Mouse (Mus musculus) frontal cortex, adult (tissue): Measurements from ENCODE around the gene Eif2b3.
A peak's percentile ranks its signal among the peaks of the same experiment; 100 is the strongest.

Experiments used
- ATAC-seq: cut with Nextera tagmentation; 2 replicates; pipeline ENCODE4 v1.9.2; 2017; ENCODE audit warnings: mild to moderate bottlenecking, moderate library complexity, mixed read lengths; ENCODE audit not compliant: low TSS enrichment

The Eif2b3 gene

DNA sequence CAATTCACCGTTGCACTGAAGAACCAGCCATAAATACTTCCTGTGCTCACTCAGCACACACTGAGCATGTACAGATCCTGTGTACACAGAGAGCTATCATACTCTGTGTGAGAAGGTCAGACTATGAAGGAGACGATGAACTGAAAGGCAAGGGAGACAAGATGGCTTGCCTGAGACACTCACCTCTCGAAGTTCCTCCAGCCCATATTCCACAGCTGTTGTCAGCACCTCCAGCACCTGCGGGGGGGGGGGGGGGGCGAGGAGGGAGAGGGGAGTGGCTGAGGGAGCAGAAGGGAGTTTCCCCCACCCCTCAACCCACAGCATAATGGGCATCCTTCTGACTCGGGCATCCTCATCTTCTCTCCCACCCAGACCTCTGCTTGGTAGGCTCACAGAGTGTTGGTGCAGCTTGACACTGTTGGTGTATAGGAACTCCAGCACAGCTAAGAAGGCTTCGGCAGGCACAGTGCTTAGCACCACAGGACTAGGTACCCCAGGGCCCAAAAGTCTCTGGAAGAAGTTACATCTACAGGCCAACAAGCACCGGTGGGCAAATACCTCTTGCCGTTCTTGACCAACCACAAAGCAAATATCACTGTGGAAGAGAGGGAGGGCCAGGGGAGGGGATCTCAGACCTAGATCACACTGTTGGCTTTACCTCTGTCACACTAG is 104.5 kb downstream of the Eif2b3 start:
- no peak for ATAC-seq

DNA sequence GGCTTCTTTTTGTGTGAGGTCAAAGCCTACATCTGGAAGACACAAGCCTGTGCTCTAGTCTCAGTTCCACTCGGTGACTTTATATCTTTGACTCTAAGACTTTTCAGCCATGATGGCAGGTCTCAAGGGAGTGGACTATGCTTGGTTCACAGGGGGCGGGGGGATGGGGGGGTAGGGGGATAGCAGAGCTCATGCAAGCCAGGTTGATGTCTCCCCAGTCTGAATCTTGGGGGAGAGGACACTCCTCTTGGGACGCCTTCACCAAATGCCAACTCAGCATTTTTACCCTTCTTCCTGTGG is 105.0 kb downstream of the Eif2b3 start:
- no peak for ATAC-seq

DNA sequence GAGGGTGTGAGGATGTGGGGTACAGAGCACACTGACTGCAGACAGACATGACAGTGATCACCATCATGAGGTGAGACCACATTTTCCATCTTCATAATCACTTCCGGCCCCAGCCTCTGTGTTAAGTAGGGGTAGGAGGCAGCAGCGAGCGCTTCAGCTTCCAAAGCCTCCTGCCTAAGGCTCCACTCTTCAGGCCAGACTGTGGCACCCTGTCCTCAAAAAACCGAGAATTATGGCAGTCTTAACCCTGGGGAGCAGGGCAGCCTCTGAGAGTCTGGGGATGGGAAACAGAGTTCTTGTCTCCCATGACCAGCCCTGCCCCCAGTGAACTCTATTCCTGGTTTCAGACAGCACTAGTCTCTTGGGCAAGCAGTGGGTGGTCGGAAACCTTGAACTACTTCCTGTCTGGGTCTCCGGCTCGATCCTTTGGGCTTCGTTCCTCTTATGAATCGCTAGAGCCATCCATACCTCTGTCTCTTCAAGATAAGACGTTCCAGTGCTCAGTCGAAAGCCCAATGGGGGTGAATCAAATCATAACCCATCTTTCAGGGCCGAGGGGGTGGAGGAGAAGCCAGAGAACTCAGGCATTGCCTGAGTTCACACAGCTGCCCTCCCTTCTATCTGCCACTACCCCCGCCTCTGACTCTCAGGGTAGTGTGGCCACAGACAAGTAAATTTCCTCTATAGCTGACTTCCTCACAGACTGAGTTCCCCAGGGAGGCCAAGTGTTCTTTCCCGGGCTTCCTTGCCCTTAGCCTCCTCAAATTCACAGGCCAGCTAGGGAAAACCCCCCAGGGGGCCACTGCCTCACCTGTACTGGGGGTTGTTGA is 105.5 kb downstream of the Eif2b3 start:
- no peak for ATAC-seq

DNA sequence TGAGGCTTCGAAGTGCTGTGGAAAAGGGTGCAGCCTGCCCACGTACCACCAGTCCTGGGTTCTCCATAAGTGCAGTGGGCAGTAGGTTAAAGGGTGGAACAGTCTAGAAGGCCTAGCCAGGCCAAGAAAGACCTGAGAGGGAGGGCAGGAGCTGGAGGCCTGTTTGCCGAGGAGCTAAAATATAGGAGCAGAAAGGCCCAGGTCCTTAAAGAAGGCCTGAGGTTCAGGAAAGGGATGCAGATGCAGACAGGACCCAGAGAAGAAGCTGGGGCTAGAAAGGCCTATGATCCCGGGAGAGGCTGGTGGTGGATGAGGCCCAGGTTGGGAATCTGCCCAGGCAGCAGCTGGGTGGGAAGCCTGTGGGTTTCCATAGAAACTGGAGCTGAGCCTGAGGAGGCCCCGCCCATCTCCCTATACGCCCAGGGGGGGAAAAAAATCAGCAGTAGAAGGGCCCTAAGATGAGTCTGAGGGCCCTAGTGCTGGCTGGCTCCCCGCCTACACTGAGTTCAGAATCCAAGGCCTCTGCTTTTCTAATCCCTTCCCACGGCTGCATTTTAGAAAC is 106.2 kb downstream of the Eif2b3 start, which contains the start of gene Btbd19:
TSS of gene Btbd19 (minus strand) at position 378 of the 562 bp plus-strand sequence.
- peak; percentile 43 for ATAC-seq

DNA sequence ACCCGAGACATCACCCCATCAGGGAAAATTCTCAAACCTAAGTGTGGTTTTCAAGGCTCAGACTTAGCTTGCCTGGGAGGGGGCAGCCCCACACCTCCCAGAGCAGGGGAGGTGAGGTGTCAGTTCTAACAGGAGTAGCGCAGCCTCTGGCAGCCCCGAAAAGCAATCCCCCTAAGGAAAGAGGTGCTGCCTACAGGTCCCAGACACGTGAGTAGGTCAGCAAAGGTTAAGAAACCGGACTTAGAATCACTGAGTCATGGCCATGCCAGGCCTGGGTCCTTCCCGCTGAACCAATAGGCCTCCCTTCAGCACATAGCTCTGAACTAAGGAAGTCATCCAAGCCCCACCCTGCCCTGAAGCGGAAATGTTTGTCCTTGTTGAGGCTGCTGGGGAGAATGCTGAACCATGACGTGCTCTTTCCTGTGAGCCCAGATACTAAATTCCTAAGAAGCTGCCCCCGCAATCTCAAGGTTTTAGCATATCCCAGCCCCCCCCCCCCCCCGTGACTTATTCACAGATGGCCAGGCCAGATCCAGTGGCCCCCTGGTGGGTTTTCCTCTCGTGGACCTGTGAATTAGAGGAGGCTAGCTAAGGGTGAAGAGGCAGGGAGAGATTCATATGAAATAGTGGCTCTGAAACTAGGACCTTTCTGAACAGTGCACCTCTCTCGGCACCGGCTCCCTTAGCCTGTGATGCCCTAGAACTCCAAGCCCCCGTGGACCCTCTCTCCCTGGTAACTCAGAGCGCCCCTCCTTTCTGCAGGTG is 106.9 kb downstream of the Eif2b3 start:
- peak; percentile 39 for ATAC-seq

DNA sequence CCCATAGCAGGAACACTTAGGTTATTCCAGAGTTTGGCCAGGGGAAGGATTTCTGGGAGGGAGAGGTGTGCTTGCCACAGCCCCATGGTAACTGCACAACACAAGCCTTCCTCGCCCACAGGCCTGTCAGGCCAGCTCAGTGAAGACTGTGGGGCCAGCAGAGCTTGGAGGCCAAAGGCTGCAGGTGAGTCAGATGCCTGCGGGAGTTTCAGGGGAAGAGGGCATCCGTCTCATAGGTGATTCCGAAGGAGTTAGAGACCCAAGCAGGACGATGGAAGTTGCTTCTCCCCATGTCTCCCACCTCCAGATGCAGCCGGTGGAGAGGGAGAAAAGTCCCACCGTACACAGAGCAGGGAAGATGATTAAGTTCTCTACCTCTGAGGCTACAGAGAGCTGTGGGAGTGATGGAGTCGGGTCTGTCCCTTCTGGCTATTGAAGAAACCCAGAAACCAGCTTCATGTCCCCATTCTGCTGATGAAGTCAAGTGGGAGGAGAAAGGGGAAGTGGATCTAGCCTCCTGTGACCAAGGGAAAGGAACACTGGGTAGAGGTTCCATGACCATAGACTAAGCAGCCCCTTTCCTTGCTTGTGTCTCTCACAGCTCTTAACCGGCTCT is 107.6 kb downstream of the Eif2b3 start, which contains the start of gene Tctex1d4:
TSS of gene Tctex1d4 (plus strand) at position 120 of the 616 bp plus-strand sequence.
- ATAC-seq = no peak

DNA sequence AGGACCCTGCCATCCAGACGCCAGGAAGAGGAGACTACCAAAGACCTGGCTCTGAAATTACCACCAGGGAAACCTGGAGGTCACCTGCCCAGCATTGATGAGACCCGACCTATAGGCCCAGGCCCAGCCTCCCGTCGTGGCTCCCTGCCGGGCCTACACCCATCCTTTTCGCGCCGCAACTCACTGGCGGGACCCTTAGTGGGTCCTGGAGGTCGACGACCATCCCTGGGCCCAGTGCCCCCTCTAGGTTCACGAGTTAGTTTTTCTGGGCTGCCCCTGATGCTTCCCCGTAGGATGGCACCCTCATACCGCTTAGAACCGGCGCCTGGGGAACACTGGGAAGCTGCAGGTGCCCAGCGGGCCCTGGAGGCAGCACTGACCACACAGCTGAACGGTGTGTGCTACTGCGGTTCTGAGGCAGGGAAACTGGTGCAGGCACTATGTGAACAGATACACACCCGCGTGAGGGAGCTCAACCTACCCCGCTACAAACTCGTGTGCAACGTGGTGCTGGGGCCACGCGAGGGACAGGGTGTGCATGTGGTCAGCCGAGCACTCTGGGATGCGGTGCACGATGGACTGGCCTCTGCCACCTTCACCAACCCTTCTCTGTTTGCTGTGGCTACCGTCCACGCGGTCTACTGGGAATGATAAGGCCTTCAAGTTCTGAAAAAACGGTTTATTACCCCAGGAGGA is 108.9 kb downstream of the Eif2b3 start:
- no peak for ATAC-seq

DNA sequence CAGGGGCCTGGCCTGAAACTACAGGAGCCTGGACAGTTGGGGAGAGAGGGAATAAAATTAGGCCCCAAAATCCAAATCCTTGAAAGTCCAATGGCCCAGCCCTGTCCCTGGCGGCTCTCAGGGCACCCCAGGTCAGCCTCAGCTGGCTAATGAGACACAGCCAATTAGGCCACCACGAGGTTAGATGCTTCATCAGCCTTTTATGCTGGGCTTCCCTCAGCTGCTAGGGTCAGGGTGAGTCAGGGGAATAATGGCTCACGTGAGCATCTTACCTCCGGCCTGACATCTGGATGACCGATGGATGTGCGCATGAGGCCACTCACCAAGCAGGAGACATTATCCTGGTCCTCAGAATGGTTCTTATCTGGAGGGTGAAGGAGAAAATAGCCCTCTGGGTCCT is 111.6 kb downstream of the Eif2b3 start:
- no peak for ATAC-seq

DNA sequence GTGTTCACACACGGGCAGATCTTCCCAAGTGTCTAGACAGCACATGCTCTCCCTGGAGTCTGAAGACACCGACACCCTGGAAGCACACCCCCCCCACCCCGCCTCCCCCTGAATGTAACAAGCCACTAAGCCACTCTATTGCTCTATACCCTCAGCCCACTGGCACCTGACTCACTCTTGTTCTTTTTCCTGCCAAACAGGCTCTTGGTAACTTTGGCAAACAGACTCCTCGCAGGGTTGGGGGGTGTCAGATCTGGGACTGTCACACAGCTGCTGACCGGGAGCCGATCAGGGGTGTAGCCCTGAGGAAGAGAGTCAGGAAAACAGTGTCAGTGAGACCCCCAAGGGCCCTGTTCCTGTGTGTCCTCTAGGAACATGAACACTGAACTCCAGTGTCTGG is 112.0 kb downstream of the Eif2b3 start:
- no peak for ATAC-seq

DNA sequence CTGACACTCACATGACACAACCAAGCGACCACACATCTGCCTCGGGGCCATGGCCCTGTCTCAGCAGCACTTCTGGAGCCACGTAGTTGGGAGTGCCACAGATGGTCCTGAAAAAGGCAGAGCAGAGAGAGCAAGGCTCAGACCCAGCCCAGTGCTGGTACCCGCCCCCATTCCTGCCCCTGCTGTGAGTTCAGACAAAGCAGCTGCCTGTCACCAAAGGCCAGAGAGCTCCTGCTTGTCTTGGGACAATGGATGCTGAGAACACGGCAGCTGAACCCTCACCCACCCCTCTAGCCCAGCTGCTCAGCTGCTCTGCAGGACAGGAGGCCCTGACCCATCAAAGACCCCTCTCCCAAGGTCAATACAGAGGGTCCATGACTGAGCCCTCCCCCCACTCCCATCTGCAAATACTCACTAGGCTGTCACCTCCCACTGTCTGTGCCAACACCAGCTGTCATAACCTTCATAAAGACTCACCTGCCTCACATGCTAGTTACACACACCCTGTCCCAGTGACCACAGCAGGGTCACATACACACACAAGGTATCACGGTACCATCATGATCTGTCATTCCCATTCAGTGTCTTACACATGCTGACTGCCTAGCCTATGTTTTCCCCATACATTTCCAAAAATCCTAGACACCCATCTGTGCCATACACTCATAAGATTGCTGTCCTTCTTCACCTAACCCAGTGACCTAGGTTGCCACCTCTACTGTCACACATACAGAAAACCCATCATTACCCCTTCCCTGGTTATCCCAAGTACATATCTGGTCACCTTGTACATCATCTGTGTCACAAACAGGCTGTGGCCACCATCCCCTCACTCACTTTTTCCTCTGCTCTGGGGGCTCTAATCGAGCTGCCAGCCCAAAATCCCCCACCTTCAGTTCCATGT is 112.9 kb downstream of the Eif2b3 start:
- no peak for ATAC-seq

DNA sequence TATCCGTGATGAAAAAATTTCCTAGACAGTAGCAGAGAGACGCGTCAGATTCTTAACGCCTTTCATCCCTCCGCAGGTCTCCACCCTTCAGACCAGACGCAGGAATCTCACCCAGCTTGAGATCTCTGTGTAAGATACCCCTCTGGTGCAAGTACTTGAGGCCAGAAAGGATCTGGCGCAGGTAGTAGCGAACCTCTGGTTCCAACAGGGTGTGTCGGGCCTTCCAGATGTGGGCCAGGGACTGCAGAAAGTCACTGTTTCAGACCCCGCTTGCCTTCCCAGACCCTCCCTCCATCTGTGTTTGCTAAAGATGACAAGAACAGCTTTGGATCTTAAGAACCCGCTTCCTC is 113.6 kb downstream of the Eif2b3 start:
- ATAC-seq = no peak

DNA sequence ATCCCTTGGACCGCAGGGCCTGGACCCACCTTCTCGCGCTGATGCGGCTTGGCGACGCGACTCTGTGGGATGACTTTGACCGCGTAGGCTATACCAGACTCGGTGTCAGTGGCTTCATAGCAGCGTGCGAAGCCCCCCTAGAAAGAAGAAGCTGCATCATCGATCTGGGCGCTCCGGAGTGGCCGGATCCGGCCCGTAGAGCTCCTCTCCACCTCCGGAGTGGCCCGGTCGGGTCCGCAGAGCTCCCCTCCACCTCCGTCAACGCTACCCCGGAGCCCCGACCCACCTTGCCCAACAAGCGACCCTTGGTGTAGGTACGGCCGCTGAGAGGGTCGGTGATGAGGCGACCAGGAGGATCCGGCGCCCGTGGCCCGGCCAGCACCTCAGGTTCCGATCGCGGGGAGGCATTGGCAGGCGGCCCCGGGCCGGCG is 114.2 kb downstream of the Eif2b3 start:
- ATAC-seq = peak; percentile 33; the same call in 1 of the 2 replicates

DNA sequence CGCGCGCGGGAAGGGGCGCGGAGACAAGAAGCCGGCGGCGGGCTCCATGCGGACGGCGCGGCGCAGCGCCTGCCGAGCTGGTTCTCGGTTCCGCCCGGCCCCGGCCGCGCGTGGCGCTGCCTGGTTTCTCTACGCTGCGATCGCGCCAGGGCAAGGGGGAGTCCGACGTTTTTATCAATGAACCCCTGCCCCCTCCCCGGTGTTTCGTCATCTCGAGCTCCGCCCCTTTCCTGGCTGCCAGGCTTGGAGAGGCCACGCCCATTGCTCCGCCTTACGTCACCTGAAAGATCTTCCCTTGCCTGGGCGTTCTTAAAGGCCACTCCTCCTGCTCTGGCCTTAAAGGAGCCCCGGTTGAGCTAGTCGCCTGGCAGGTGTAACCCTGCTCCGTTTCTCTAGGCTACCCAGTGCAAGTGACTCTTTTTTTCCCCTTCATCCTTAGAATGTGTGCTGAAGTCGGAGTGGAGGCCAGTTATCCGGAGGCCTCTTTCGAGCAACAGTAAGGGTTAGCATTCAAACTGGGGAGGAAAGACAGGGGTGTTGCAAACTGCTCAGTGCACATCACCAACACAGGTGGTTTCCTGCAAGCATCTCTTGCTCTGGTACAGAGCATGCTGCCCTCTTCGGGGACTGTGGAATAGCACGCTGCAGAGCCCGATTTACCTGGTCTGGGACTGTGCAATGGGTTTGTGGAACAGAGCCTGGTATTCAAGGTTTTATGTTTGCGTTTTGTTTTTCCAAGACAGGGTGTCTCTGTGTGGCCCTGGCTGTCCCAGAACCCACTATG is 114.8 kb downstream of the Eif2b3 start, which contains the start of gene Plk3:
TSS of gene Plk3 (minus strand) at position 147 of the 784 bp plus-strand sequence.
- peak; percentile 90 for ATAC-seq

DNA sequence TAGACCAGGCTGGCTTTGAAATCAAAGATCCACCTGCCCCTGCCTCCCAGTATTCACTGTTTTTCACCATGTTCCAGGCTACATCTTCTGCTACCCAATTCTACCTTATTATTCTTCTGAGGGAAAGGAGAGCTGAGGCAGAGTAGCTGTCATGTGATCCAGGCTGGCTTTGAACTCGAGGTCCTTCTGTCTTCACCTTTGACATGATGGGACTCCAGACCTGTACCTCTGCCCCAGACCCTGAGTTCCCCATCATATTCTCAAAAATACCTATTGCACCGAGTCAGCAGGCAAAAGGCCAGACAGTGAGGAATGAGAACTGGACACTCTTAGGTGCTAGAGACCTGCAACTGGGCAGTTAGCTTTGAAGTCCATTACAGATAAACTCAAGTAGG is 115.4 kb downstream of the Eif2b3 start:
- no peak for ATAC-seq

DNA sequence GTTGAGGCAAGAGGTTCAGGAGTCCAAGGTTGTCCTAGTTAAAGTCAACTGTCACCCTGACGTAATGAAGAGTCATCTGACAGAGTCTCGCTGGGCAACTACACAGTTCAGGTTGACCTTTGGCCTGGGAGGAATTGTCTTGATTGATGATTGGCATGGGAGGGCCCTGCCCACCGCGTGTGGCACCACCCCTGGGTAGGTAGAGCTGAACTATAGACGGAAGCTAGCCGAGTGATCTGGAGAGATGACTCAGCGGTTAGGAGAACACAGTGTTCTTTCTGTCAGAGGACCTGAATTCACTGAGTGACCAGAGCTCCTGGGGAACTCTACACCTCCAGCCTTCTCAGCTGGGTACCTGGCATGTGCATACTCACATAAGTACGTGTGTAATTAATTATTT is 116.8 kb downstream of the Eif2b3 start:
- ATAC-seq = no peak
